Mouse (Mus musculus) MEL (cell line): ENCODE results near the gene Slc7a6.

Experiments used
- CTCF ChIP-seq, 3 experiments: IDR thresholded peaks in 2 of 3; conservative IDR thresholded peaks in 1 of 3; 2 replicates each; pipeline ENCODE4 v1.5.1; 2011 to 2012; ENCODE audit warnings: low read length in 3 of 3, low read depth in 2 of 3, mild to moderate bottlenecking in 2 of 3, improper control_type of control experiment in 1 of 3, inconsistent platforms in 1 of 3, mixed read lengths in 1 of 3, moderate library complexity in 1 of 3; ENCODE audit not compliant: control insufficient read depth in 1 of 3, insufficient read depth in 1 of 3, poor library complexity in 1 of 3, severe bottlenecking in 1 of 3
- ELF1 ChIP-seq: IDR thresholded peaks from 2 replicates; pipeline ENCODE4 v1.6.1; 2014; ENCODE audit warnings: low read depth, mild to moderate bottlenecking, inconsistent platforms, low read length, improper control_type of control experiment, moderate library complexity
- MYC ChIP-seq: IDR thresholded peaks from 2 replicates; pipeline ENCODE4 v1.6.1; 2011; ENCODE audit warnings: low read depth, mild to moderate bottlenecking, low read length, improper control_type of control experiment, moderate library complexity
- POLR2AphosphoS2 ChIP-seq: IDR thresholded peaks from 2 replicates; pipeline ENCODE4 v1.6.1; 2011; ENCODE audit warnings: low read length, improper control_type of control experiment
- POLR2AphosphoS5 ChIP-seq: IDR thresholded peaks from 2 replicates; pipeline ENCODE4 v1.6.1; 2012; ENCODE audit warnings: low read depth, borderline replicate concordance, mild to moderate bottlenecking, inconsistent platforms, low read length, moderate library complexity, mixed read lengths
- ZMIZ1 ChIP-seq: IDR thresholded peaks from 2 replicates; pipeline ENCODE4 v1.6.1; 2012; ENCODE audit warnings: low read depth, mild to moderate bottlenecking, inconsistent platforms, low read length, improper control_type of control experiment, moderate library complexity
- ZNF384 ChIP-seq: IDR thresholded peaks from 2 replicates; pipeline ENCODE4 v1.6.1; 2012; ENCODE audit warnings: low read depth, mild to moderate bottlenecking, inconsistent platforms, low read length, improper control_type of control experiment

DNA sequence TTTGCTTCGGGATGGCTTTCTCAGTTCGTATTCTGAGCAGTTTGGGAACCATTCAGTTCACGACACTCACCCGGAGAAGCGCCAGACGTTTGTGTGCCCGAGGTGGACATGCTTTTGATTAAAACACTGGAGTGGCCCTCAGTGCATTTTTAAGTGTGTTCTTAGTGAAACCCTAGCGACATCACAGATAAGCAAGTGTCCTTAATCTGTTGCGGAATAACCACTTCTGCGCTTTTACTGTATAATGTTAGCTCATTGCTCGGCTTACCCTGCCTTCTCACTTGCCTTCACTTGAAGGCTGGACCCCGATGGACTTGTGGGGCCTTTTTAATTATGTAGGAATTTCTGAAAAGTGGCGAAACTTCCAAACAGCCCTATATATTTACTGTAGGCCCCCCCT, 42.8 kb downstream of the Slc7a6 start:
- TF ChIP-seq POLR2AphosphoS5 (no peak), CTCF (IDR thresholded peaks at IDR 0.05 in 2 of 3, conservative IDR thresholded peaks at IDR 0.05 in 1 of 3; ENCODE audit: control insufficient read depth in 1 of 3, insufficient read depth in 1 of 3, low read depth in 2 of 3, low read length in 3 of 3, poor library complexity in 1 of 3, severe bottlenecking in 1 of 3) (no peak), ZNF384 (no peak), POLR2AphosphoS2 (no peak), ZMIZ1 (no peak), MYC (no peak), ELF1 (no peak)
